Mouse (Mus musculus) cerebellum, adult 2 months (tissue): ENCODE data around the gene Diras1. TPM values are rescaled to one million over a fixed set of nuclear protein-coding genes. Genes with fewer than 3 reads are reported as not detected.

Source experiments
- DNase-seq, 2 experiments: peaks; one replicate each; pipeline ENCODE4 v3.0.0; 2021
- H3K27ac ChIP-seq: fragments of 200-500 bp; 2 replicates; pipeline ENCODE4 v1.5.1; 2012; ENCODE audit warnings: low read length, control low read depth, inconsistent platforms; ENCODE audit not compliant: insufficient read depth
- H3K27me3 ChIP-seq: fragments of 200-500 bp; 2 replicates; pipeline ENCODE4 v1.6.1; 2012; ENCODE audit warnings: inconsistent platforms, mild to moderate bottlenecking, low read length, moderate library complexity; ENCODE audit not compliant: control insufficient read depth, insufficient read depth
- H3K4me1 ChIP-seq: fragments of 200-500 bp; 2 replicates; pipeline ENCODE4 v1.6.1; 2011; ENCODE audit warnings: low read length; ENCODE audit not compliant: control insufficient read depth, insufficient read depth
- H3K4me3 ChIP-seq: fragments of 200-500 bp; replicated peaks from 2 replicates; pipeline ENCODE3; 2011; ENCODE audit warnings: mild to moderate bottlenecking, low read depth, low read length, control low read depth; ENCODE audit not compliant: insufficient read depth
- CTCF ChIP-seq: fragments of 200-500 bp; IDR thresholded peaks from 2 replicates; pipeline ENCODE4 v1.5.1; 2011; ENCODE audit warnings: low read depth, mild to moderate bottlenecking, control low read depth, low read length, moderate library complexity, borderline replicate concordance; ENCODE audit not compliant: insufficient read depth
- POLR2A ChIP-seq: fragments of 200-500 bp; IDR thresholded peaks from 2 replicates; pipeline ENCODE4 v1.6.1; 2011; ENCODE audit warnings: low read length, control low read depth, borderline replicate concordance; ENCODE audit not compliant: insufficient read depth
- WGBS: fragments of 180-500 bp; shearing (Covaris S2); methylation state at CpG from one replicate; pipeline ENCODE4 v1.1.7; 2018; 5-methylcytosine and 5-hydroxymethylcytosine counted together
- polyA plus RNA-seq: library from polyadenylated mRNA; depleted of rRNA; stranded (reverse); fragments of >200 nt; gene quantifications from 2 replicates; pipeline ENCODE4 v1.2.3, GENCODE M21; 2012

Gene Diras1
- polyA plus RNA-seq, 1 experiment: 136 TPM

- TF ChIP-seq POLR2A: no peak
- peak; percentile 90 for TF ChIP-seq CTCF
- Histone ChIP-seq H3K4me3 (no peak overlapping the region), H3K27ac (no peak overlapping the region), H3K4me1 (peaks cover 19% of the 10 kb centered on the region), H3K27me3 (no peaks in the 10 kb centered on the region)
- DNase-seq: peak; percentile 67 to 80
- 9% methylated on average over 7 of the region's 7 CpGs for WGBS
Measured at GRCm38 (mm10) chr10:81016645-81017044, 8.8 kb downstream of the Diras1 start.

DNA sequence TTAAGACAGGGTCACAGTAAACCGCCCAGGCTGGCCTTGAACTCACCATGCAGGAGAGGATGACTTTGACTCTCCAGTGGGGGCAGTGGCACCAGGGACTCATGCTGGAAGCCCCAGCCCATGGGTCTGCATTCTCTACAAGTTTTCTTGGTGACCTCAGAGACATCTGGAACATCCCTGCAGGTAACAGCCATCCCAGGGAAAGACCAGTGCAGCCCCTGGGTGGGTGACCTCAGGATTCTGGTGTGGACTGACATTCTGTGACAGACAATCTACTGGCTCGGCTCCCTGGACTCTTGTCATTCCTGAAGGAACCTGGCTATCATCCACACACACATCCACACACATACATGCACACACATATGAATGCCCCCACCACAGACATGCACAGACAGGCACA, 9.8 kb downstream of the Diras1 start:
- H3K27ac ChIP-seq: no peak overlapping the region
- WGBS: 91% methylated on average over 2 of the region's 2 CpGs
- peaks cover 10% of the 10 kb centered on the region for H3K4me1 ChIP-seq
- no peak overlapping the region for H3K4me3 ChIP-seq
- no peak for DNase-seq
- H3K27me3 ChIP-seq: no peaks in the 10 kb centered on the region
- TF ChIP-seq POLR2A (no peak), CTCF (no peak)

GRCm38 (mm10) chr10:81014393-81015384, 10.8 kb downstream of the Diras1 start, which contains the start of gene Gng7:
Gene Gng7, minus strand, starts transcription at chr10:81014945.
- Histone ChIP-seq H3K4me3 (peak within 1 kb of the TSS; percentile 52), H3K27me3 (no peaks in the 10 kb centered on the region), H3K4me1 (peaks cover 4% of the 10 kb centered on the region; the same call in 1 of the 2 replicates), H3K27ac (0 out of 2 replicates have a peak within 1 kb of the TSS, but pooled peaks have one; percentile 1)
- TF ChIP-seq CTCF (no peak), POLR2A (peak; percentile 83)
- peak; percentile 98 for DNase-seq
- 8% methylated on average over 31 of the region's 31 CpGs for WGBS

DNA sequence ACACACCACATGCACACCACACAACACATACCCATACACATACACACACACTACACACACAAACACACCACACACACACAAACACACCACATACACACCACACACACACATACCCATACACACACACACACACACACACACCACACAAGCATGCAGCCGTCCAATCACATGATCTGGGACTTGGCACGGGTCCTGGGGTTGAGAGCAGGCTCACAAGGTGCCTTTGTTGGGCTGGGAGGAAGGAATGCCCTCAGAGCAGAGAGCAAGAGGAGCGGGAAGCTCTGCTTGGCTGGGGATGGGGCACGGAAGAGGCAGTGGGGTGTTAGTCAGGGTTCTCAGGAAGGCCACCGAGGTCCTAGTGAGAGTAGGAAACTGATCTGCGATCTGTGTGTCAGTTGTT, 14.6 kb downstream of the Diras1 start:
- H3K4me3 ChIP-seq: no peak overlapping the region
- WGBS: 43% methylated on average over 6 of the region's 6 CpGs
- no peak for DNase-seq
- TF ChIP-seq CTCF: no peak
- no peak for TF ChIP-seq POLR2A
- H3K4me1 ChIP-seq: peaks cover 3% of the 10 kb centered on the region; the same call in 1 of the 2 replicates
- H3K27ac ChIP-seq: peak overlapping the region; percentile 16
- H3K27me3 ChIP-seq: no peaks in the 10 kb centered on the region

GRCm38 (mm10) chr10:81007240-81007639, 18.2 kb downstream of the Diras1 start:
- H3K27ac ChIP-seq: no peak overlapping the region
- peaks cover 3% of the 10 kb centered on the region; the same call in 1 of the 2 replicates for H3K4me1 ChIP-seq
- TF ChIP-seq CTCF: no peak
- no peak for TF ChIP-seq POLR2A
- 46% methylated on average over 7 of the region's 7 CpGs for WGBS
- no peak for DNase-seq
- H3K4me3 ChIP-seq: no peak overlapping the region
- H3K27me3 ChIP-seq: no peaks in the 10 kb centered on the region

DNA sequence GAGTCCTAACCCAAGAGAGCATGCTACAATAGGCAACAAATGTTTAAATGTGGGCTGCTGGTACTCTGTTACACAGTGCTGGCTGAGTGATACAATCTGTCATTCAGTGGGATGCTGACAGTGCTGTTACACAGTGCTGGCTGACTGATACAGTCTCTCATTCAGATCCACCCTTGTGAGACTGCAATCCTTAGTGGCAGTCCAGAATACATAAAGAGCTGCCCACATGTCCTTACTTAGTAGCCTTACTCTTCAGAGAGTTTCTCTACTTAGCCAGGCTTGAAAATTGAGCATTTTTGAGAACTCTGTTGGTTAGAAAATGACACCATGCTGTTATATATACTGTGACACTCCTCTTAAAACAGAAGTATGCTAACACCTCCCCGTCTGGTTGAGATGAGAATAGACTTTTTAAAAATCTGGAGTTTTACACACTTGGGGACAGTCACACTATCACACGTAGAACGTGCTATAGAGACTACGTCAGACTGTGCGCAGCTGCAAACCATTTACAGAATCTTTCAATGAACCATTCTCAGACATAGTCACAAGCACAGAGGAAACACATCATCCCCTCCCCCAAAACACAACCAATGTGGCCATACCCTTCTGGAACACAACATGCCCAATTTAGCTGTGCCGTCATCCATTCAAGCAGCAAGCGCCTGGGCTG, 19.3 kb downstream of the Diras1 start:
- no peak overlapping the region for H3K27ac ChIP-seq
- no peaks in the 10 kb centered on the region for H3K27me3 ChIP-seq
- no peak for DNase-seq
- peaks cover 3% of the 10 kb centered on the region; the same call in 1 of the 2 replicates for H3K4me1 ChIP-seq
- 86% methylated on average over 7 of the region's 7 CpGs for WGBS
- H3K4me3 ChIP-seq: no peak overlapping the region
- no peak for TF ChIP-seq CTCF
- TF ChIP-seq POLR2A: no peak

DNA sequence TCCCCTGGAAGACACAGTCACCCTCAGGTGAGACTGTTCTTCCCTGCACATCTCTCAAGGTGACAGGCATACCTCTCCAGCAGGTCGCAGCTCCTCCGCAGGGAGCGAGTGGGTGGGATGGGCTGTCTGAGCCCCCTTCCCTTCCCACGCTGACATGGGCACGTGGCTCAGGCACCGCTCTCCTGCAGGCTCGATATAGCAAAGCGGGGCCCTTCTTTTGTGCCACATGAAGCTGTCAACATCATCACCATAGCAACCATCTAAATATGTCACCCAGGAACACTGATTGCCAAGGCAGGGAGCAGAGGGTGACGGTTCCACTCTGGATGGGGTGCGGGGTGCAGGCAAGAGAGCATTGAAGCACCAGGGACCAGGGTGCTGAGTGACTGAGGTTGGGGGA, 24.3 kb downstream of the Diras1 start:
- TF ChIP-seq POLR2A (no peak), CTCF (no peak)
- WGBS: 34% methylated on average over 10 of the region's 10 CpGs
- no peak overlapping the region for H3K27ac ChIP-seq

More for the DNA sequence above, 24.3 kb downstream of the Diras1 start:
- no peak for DNase-seq
- Histone ChIP-seq H3K4me1 (peaks cover 3% of the 10 kb centered on the region; the same call in 1 of the 2 replicates), H3K4me3 (no peak overlapping the region), H3K27me3 (no peaks in the 10 kb centered on the region)
